Mouse (Mus musculus) kidney, adult 9 months (tissue): ENCODE measurements around the gene Dusp1.

Experiments
- DNase-seq: peaks from one replicate; pipeline ENCODE4 v3.0.0; 2022

The Dusp1 gene

GRCm38 (mm10) chr17:26458049-26458448, 103.9 kb downstream of the Dusp1 start:
- no peak for DNase-seq

DNA sequence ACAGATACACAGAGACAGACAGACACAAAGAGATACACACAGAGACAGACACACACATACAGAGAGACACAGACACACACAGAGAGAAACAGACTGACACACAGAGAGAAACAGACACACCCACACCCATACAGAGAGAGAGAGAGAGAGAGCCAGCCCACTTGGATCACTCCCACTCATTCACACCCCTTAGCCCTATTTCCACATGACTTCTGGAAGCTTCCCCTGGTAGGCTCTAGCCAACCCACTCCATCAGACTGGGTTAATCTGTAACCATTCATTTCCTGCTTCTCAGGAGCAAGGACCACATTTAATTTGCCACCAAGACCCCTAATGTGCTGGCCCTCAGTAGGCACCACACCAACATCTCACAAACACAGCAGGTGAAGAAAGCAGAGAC, 104.4 kb downstream of the Dusp1 start:
- no peak for DNase-seq
